Mouse (Mus musculus): Measurements from ENCODE around the gene Fgf12. TPM values are rescaled to one million over a fixed set of nuclear protein-coding genes. Genes with fewer than 3 reads are reported as not detected.
A peak's percentile ranks its signal among the peaks of the same experiment; 100 is the strongest.

Gene Fgf12
- polyA plus RNA-seq, 1 experiment from 2014 or later, result 6.7 TPM

DNA sequence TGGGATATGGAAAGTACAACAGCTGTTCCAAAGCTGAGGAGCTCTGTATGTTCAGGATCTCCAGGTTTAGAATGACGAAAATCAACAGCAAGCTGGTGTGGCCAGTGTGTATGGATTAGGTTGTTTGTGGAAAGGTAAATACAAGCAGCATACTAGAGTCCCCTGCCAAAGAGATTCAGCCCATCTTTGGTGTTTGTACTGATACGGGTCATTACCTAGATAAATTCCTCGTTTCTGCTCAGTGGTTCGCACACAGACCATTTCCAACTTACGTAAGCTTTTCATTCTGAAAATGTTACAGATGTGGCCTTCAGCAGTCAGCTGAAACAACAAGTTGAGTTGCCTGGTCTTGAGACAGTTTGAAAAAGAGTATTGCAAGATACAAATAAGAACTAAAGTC lies 536.9 kb downstream of the Fgf12 start:
- no peaks in the 10 kb centered on the region for H3K9me3 ChIP-seq (ENCODE audit: control insufficient read depth, low read length)
- DNase-seq (ENCODE audit: low spot score) (no peak), ATAC-seq (ENCODE audit: low FRiP score) (no peak)
- H3K9ac ChIP-seq (ENCODE audit: low read depth, low read length), result no peak overlapping the region
- no peak overlapping the region for H3K4me3 ChIP-seq (ENCODE audit: low read depth, low read length)
- H3K4me1 ChIP-seq (replicated peaks; ENCODE audit: control insufficient read depth, insufficient read depth, low read length), result no peaks in the 10 kb centered on the region
- no peak overlapping the region for H3K4me2 ChIP-seq (replicated peaks; ENCODE audit: low read depth, low read length)
- no peak overlapping the region for H3K27ac ChIP-seq (ENCODE audit: low read depth, low read length)
- H3K36me3 ChIP-seq (ENCODE audit: control insufficient read depth, insufficient read depth, low read length), result no peaks in the 10 kb centered on the region
- 87% methylated on average over 5 of the region's 5 CpGs for WGBS
- H3K27me3 ChIP-seq (ENCODE audit: control insufficient read depth, insufficient read depth, low read length), result no peaks in the 10 kb centered on the region

- Histone ChIP-seq H3K4me1 (replicated peaks; ENCODE audit: control insufficient read depth, insufficient read depth, low read length) (no peaks in the 10 kb centered on the region), H3K9me3 (ENCODE audit: control insufficient read depth, low read length) (no peaks in the 10 kb centered on the region), H3K27me3 (ENCODE audit: control insufficient read depth, insufficient read depth, low read length) (no peaks in the 10 kb centered on the region), H3K36me3 (ENCODE audit: control insufficient read depth, insufficient read depth, low read length) (no peaks in the 10 kb centered on the region), H3K9ac (ENCODE audit: low read depth, low read length) (no peak overlapping the region), H3K4me2 (replicated peaks; ENCODE audit: low read depth, low read length) (no peak overlapping the region), H3K4me3 (ENCODE audit: low read depth, low read length) (no peak overlapping the region), H3K27ac (ENCODE audit: low read depth, low read length) (no peak overlapping the region)
- 95% methylated on average over 1 of the region's 1 CpGs for WGBS
- no peak for ATAC-seq (ENCODE audit: low FRiP score)
- DNase-seq (ENCODE audit: low spot score), result no peak
Measured at GRCm38 (mm10) chr16:28212411-28212810, 540.5 kb downstream of the Fgf12 start.

GRCm38 (mm10) chr16:28156443-28156842 lies 596.4 kb downstream of the Fgf12 start:
- DNase-seq (ENCODE audit: low spot score) (no peak), ATAC-seq (ENCODE audit: low FRiP score) (no peak)
- H3K9ac ChIP-seq (ENCODE audit: low read depth, low read length), result no peak overlapping the region
- H3K4me3 ChIP-seq (ENCODE audit: low read depth, low read length), result no peak overlapping the region
- H3K27ac ChIP-seq (ENCODE audit: low read depth, low read length), result no peak overlapping the region
- no peaks in the 10 kb centered on the region for H3K27me3 ChIP-seq (ENCODE audit: control insufficient read depth, insufficient read depth, low read length)
- H3K4me2 ChIP-seq (replicated peaks; ENCODE audit: low read depth, low read length), result no peak overlapping the region
- H3K4me1 ChIP-seq (replicated peaks; ENCODE audit: control insufficient read depth, insufficient read depth, low read length), result no peaks in the 10 kb centered on the region
- no peaks in the 10 kb centered on the region for H3K9me3 ChIP-seq (ENCODE audit: control insufficient read depth, low read length)
- H3K36me3 ChIP-seq (ENCODE audit: control insufficient read depth, insufficient read depth, low read length), result no peaks in the 10 kb centered on the region
- WGBS, result 90% methylated on average over 2 of the region's 2 CpGs

GRCm38 (mm10) chr16:28140972-28141371 lies 611.9 kb downstream of the Fgf12 start:
- no peak for ATAC-seq (ENCODE audit: low FRiP score)
- DNase-seq (ENCODE audit: low spot score), result peak; percentile 19

GRCm38 (mm10) chr16:28127006-28127405 lies 625.9 kb downstream of the Fgf12 start:
- H3K9ac ChIP-seq (ENCODE audit: low read depth, low read length), result no peak overlapping the region
- H3K9me3 ChIP-seq (ENCODE audit: control insufficient read depth, low read length), result no peaks in the 10 kb centered on the region
- H3K4me2 ChIP-seq (replicated peaks; ENCODE audit: low read depth, low read length), result no peak overlapping the region
- H3K36me3 ChIP-seq (ENCODE audit: control insufficient read depth, insufficient read depth, low read length), result no peaks in the 10 kb centered on the region
- WGBS, result 89% methylated on average over 2 of the region's 2 CpGs
- DNase-seq (ENCODE audit: low spot score), result no peak
- H3K4me3 ChIP-seq (ENCODE audit: low read depth, low read length), result no peak overlapping the region
- no peaks in the 10 kb centered on the region for H3K27me3 ChIP-seq (ENCODE audit: control insufficient read depth, insufficient read depth, low read length)
- no peaks in the 10 kb centered on the region for H3K4me1 ChIP-seq (replicated peaks; ENCODE audit: control insufficient read depth, insufficient read depth, low read length)
- no peak overlapping the region for H3K27ac ChIP-seq (ENCODE audit: low read depth, low read length)
- no peak for ATAC-seq (ENCODE audit: low FRiP score)

More at GRCm38 (mm10) chr16:28140972-28141371, 611.9 kb downstream of the Fgf12 start:
- Histone ChIP-seq H3K36me3 (ENCODE audit: control insufficient read depth, insufficient read depth, low read length) (no peaks in the 10 kb centered on the region), H3K27ac (ENCODE audit: low read depth, low read length) (no peak overlapping the region), H3K27me3 (ENCODE audit: control insufficient read depth, insufficient read depth, low read length) (no peaks in the 10 kb centered on the region), H3K9ac (ENCODE audit: low read depth, low read length) (no peak overlapping the region), H3K9me3 (ENCODE audit: control insufficient read depth, low read length) (no peaks in the 10 kb centered on the region), H3K4me1 (replicated peaks; ENCODE audit: control insufficient read depth, insufficient read depth, low read length) (no peaks in the 10 kb centered on the region), H3K4me2 (replicated peaks; ENCODE audit: low read depth, low read length) (no peak overlapping the region), H3K4me3 (ENCODE audit: low read depth, low read length) (no peak overlapping the region)
- WGBS, result 85% methylated on average over 3 of the region's 3 CpGs

MicroRNAs encoded within 50 kb of the gene (microRNA counts, 519-probe panel; counts per million panel counts)
- microRNA mmu-miR-690, result 2,863 counts per million, percentile 13 among the panel's probes with 10 or more counts

Other genes with a start within 250 kb of the Fgf12 start
- gene Mb21d2, start 176.6 kb upstream of the Fgf12 start, polyA plus RNA-seq (2014; fragmentation: Nextera tagmentation; extraction: Ambion mirVana), result 8.6 and 9.5 TPM in 2 replicates

Data from hindbrain, embryonic 11.5 days (tissue).